Mouse (Mus musculus): ENCODE measurements around the gene Sipa1l3.

- no peak for TF ChIP-seq CTCF (IDR thresholded peaks at IDR 0.05; ENCODE audit: borderline replicate concordance, insufficient read depth, low read depth, low read length)
- TF ChIP-seq POLR2A (IDR thresholded peaks at IDR 0.05; ENCODE audit: borderline replicate concordance, insufficient read depth, low read length), result no peak
Observed at GRCm38 (mm10) chr7:29432947-29433553, 85.4 kb downstream of the Sipa1l3 start.
